Mouse (Mus musculus) embryonic facial prominence, embryonic 14.5 days (tissue): ENCODE results near the gene Gm44503. TPM values are rescaled to one million over a fixed set of nuclear protein-coding genes. Genes with fewer than 3 reads are reported as not detected.

Source experiments
- ATAC-seq: fragments of 200-750 bp; cut with Nextera tagmentation; 2 replicates; pipeline ENCODE4 v1.8.0; 2017; ENCODE audit warnings: low read depth, moderate number of reproducible peaks, moderate TSS enrichment
- DNase-seq: peaks from one replicate; pipeline ENCODE4 v3.0.0-alpha.2; 2015; ENCODE audit warnings: low spot score
- H3K27ac ChIP-seq: fragments of 300-500 bp; sonication (generic); replicated peaks from 2 replicates; pipeline ENCODE4 v1.5.1; 2014; ENCODE audit warnings: low read depth, mild to moderate bottlenecking, low read length, moderate library complexity
- H3K27me3 ChIP-seq: fragments of 300-500 bp; sonication (generic); replicated peaks from 2 replicates; pipeline ENCODE4 v1.6.1; 2014; ENCODE audit warnings: low read length; ENCODE audit not compliant: control insufficient read depth, insufficient read depth
- H3K36me3 ChIP-seq: fragments of 300-500 bp; sonication (generic); 2 replicates; pipeline ENCODE4 v1.6.1; 2014; ENCODE audit warnings: low read length, mixed read lengths; ENCODE audit not compliant: control insufficient read depth, insufficient read depth
- H3K4me1 ChIP-seq: fragments of 300-500 bp; sonication (generic); 2 replicates; pipeline ENCODE4 v1.6.1; 2014; ENCODE audit warnings: antibody characterized with exemption, low read length; ENCODE audit not compliant: control insufficient read depth, insufficient read depth
- H3K4me2 ChIP-seq: fragments of 300-500 bp; sonication (generic); 2 replicates; pipeline ENCODE4 v1.6.1; 2014; ENCODE audit warnings: low read depth, mild to moderate bottlenecking, low read length, moderate library complexity, mixed read lengths
- H3K4me3 ChIP-seq: fragments of 300-500 bp; sonication (generic); 2 replicates; pipeline ENCODE4 v1.5.1; 2014; ENCODE audit warnings: low read depth, mild to moderate bottlenecking, low read length
- H3K9ac ChIP-seq: fragments of 300-500 bp; sonication (generic); 2 replicates; pipeline ENCODE4 v1.6.1; 2014; ENCODE audit warnings: low read depth, mild to moderate bottlenecking, low read length, moderate library complexity, mixed read lengths
- H3K9me3 ChIP-seq: fragments of 300-500 bp; sonication (generic); 2 replicates; pipeline ENCODE4 v1.6.1; 2016; ENCODE audit warnings: low read length; ENCODE audit not compliant: control insufficient read depth
- WGBS: fragments of 180-500 bp; shearing (Covaris S2); extraction: QIAGEN DNeasy Blood & Tissue Kit; methylation state at CpG from one replicate; pipeline ENCODE4 v1.1.7; 2014; 5-methylcytosine and 5-hydroxymethylcytosine counted together
- polyA plus RNA-seq: library from polyadenylated mRNA; unstranded; fragments of >200 nt; fragmentation: Nextera tagmentation; extraction: Ambion mirVana; gene quantifications from 2 replicates; pipeline ENCODE4 v1.2.1, GENCODE M21; 2014

Gene Gm44503
- polyA plus RNA-seq, 1 experiment from 2014 or later, result not detected

- Histone ChIP-seq H3K9ac (peak within 1 kb of the TSS; percentile 74), H3K4me3 (peak within 1 kb of the TSS; percentile 88), H3K4me1 (no peaks in the 10 kb centered on the region), H3K9me3 (no peaks in the 10 kb centered on the region), H3K4me2 (peak within 1 kb of the TSS; percentile 73), H3K27me3 (peaks cover 3% of the 10 kb centered on the region; the same call in 1 of the 2 replicates), H3K36me3 (no peaks in the 10 kb centered on the region), H3K27ac (peak within 1 kb of the TSS; percentile 74)
- peak; percentile 99 for ATAC-seq
- WGBS, result under 1% methylated on average over 76 of the region's 88 CpGs
- peak; percentile 99 for DNase-seq
Observed at GRCm38 (mm10) chr9:72985250-72986220, 26.9 kb downstream of the Gm44503 start, which contains the start of the genes Ccpg1os and Ccpg1. TSS of gene Ccpg1os (minus strand) at chr9:72985382. TSS of gene Ccpg1 (plus strand) at chr9:72985429.

GRCm38 (mm10) chr9:72987703-72988102 lies 29.1 kb downstream of the Gm44503 start:
- H3K4me1 ChIP-seq, result no peaks in the 10 kb centered on the region
- H3K4me2 ChIP-seq, result no peak overlapping the region
- H3K9ac ChIP-seq, result no peak overlapping the region
- no peak overlapping the region for H3K4me3 ChIP-seq
- no peak overlapping the region for H3K27ac ChIP-seq
- no peaks in the 10 kb centered on the region for H3K9me3 ChIP-seq
- ATAC-seq (no peak), DNase-seq (no peak)
- WGBS, result 66% methylated on average over 3 of the region's 3 CpGs
- H3K36me3 ChIP-seq, result no peaks in the 10 kb centered on the region
- peaks cover 3% of the 10 kb centered on the region; the same call in 1 of the 2 replicates for H3K27me3 ChIP-seq

- no peaks in the 10 kb centered on the region for H3K9me3 ChIP-seq
- no peak for DNase-seq
- H3K9ac ChIP-seq, result no peak overlapping the region
- peaks cover 3% of the 10 kb centered on the region; the same call in 1 of the 2 replicates for H3K27me3 ChIP-seq
- no peak overlapping the region for H3K4me3 ChIP-seq
- H3K36me3 ChIP-seq, result no peaks in the 10 kb centered on the region
- H3K27ac ChIP-seq, result no peak overlapping the region
- H3K4me1 ChIP-seq, result no peaks in the 10 kb centered on the region
- H3K4me2 ChIP-seq, result no peak overlapping the region
- ATAC-seq, result no peak
- 84% methylated on average over 5 of the region's 5 CpGs for WGBS
Observed at GRCm38 (mm10) chr9:72988706-72989105, 30.1 kb downstream of the Gm44503 start.

GRCm38 (mm10) chr9:72991420-72991819 lies 32.8 kb downstream of the Gm44503 start:
- H3K36me3 ChIP-seq, result no peaks in the 10 kb centered on the region
- no peak overlapping the region for H3K27ac ChIP-seq
- no peaks in the 10 kb centered on the region for H3K4me1 ChIP-seq
- no peak overlapping the region for H3K9ac ChIP-seq
- DNase-seq (no peak), ATAC-seq (no peak)
- H3K27me3 ChIP-seq, result peaks cover 3% of the 10 kb centered on the region; the same call in 1 of the 2 replicates
- no peaks in the 10 kb centered on the region for H3K9me3 ChIP-seq
- H3K4me3 ChIP-seq, result no peak overlapping the region
- WGBS, result 94% methylated on average over 2 of the region's 2 CpGs
- no peak overlapping the region for H3K4me2 ChIP-seq

GRCm38 (mm10) chr9:72992576-72992975 lies 33.9 kb downstream of the Gm44503 start:
- no peak overlapping the region for H3K4me3 ChIP-seq
- no peaks in the 10 kb centered on the region; the same call in 1 of the 2 replicates for H3K27me3 ChIP-seq
- 87% methylated on average over 5 of the region's 5 CpGs for WGBS
- H3K27ac ChIP-seq, result no peak overlapping the region
- ATAC-seq (no peak), DNase-seq (no peak)
- H3K4me1 ChIP-seq, result no peaks in the 10 kb centered on the region
- H3K4me2 ChIP-seq, result no peak overlapping the region
- no peaks in the 10 kb centered on the region for H3K9me3 ChIP-seq
- no peak overlapping the region for H3K9ac ChIP-seq
- H3K36me3 ChIP-seq, result no peaks in the 10 kb centered on the region

- Histone ChIP-seq H3K4me2 (no peak overlapping the region), H3K27ac (no peak overlapping the region), H3K9ac (no peak overlapping the region), H3K9me3 (no peaks in the 10 kb centered on the region), H3K27me3 (no peaks in the 10 kb centered on the region), H3K4me1 (no peaks in the 10 kb centered on the region), H3K4me3 (no peak overlapping the region), H3K36me3 (no peaks in the 10 kb centered on the region)
- DNase-seq (no peak), ATAC-seq (no peak)
Observed at GRCm38 (mm10) chr9:72996167-72996566, 37.5 kb downstream of the Gm44503 start.

- WGBS, result 62% methylated on average over 7 of the region's 7 CpGs
- no peak for DNase-seq
- Histone ChIP-seq H3K9ac (no peak overlapping the region), H3K9me3 (no peaks in the 10 kb centered on the region), H3K36me3 (0 out of 2 replicates have a peak, but pooled peaks cover 6% of the 10 kb centered on the region), H3K27ac (no peak overlapping the region), H3K4me3 (no peak overlapping the region), H3K4me1 (no peaks in the 10 kb centered on the region), H3K27me3 (no peaks in the 10 kb centered on the region), H3K4me2 (no peak overlapping the region)
- ATAC-seq, result no peak
Observed at GRCm38 (mm10) chr9:72996806-72997205, 38.2 kb downstream of the Gm44503 start.

GRCm38 (mm10) chr9:73000487-73000886 lies 41.8 kb downstream of the Gm44503 start:
- H3K4me3 ChIP-seq, result no peak overlapping the region
- WGBS, result 66% methylated on average over 2 of the region's 2 CpGs
- H3K36me3 ChIP-seq, result peaks cover 19% of the 10 kb centered on the region; the same call in 1 of the 2 replicates
- ATAC-seq, result no peak
- H3K4me1 ChIP-seq, result no peaks in the 10 kb centered on the region
- H3K9ac ChIP-seq, result no peak overlapping the region
- no peak for DNase-seq
- no peak overlapping the region for H3K4me2 ChIP-seq
- no peak overlapping the region for H3K27ac ChIP-seq
- H3K9me3 ChIP-seq, result no peaks in the 10 kb centered on the region
- no peaks in the 10 kb centered on the region for H3K27me3 ChIP-seq
